Mouse (Mus musculus) B cell, adult 62 days (primary cell): ENCODE measurements around the gene Gng8. TPM values are rescaled to one million over a fixed set of nuclear protein-coding genes. Genes with fewer than 3 reads are reported as not detected.

Experiments
- total RNA-seq: library from RNA; stranded (reverse); gene quantifications from 4 replicates; pipeline ENCODE4 v1.2.4, GENCODE M21; 2023

Gene Gng8
- total RNA-seq: not detected in 4 replicates

GRCm38 (mm10) chr7:16891641-16892351 is at the start of gene Gng8:
Gng8 (plus strand) TSS chr7:16891786.

GRCm38 (mm10) chr7:16842645-16843063 is 48.9 kb upstream of the Gng8 start, which contains the start of gene Prkd2:
Prkd2 (plus strand) TSS chr7:16842902.

GRCm38 (mm10) chr7:16875310-16875325 is 16.5 kb upstream of the Gng8 start, which contains the start of gene Dact3:
Dact3 (plus strand) TSS chr7:16875317.

GRCm38 (mm10) chr7:16906281-16906680 is 14.7 kb downstream of the Gng8 start, which contains the start of gene Ptgir:
Ptgir (plus strand) TSS chr7:16906490.

GRCm38 (mm10) chr7:16924037-16924834 is 32.6 kb downstream of the Gng8 start, which contains the start of gene Calm3:
Calm3 (minus strand) TSS chr7:16924114.

GRCm38 (mm10) chr7:16944061-16944807 is 52.6 kb downstream of the Gng8 start, which contains the start of gene Pnmal2:
Pnmal2 (plus strand) TSS chr7:16944682.

Other genes starting within 250 kb of the Gng8 start
- gene Ceacam15, start 216.1 kb upstream of the Gng8 start, total RNA-seq: not detected in 4 replicates
- gene Ceacam9, start 169.9 kb upstream of the Gng8 start, total RNA-seq: not detected in 4 replicates
- gene Ap2s1, start 153.4 kb upstream of the Gng8 start, total RNA-seq: 60.3 to 84.1 TPM (median 68.1 TPM) in 4 replicates
- 159 to 185 TPM (median 165 TPM) in 4 replicates for gene Slc1a5, start 110.4 kb upstream of the Gng8 start, total RNA-seq
- 105 to 132 TPM (median 127 TPM) in 4 replicates for gene Strn4, start 75.9 kb upstream of the Gng8 start, total RNA-seq
- gene Fkrp, start 75.1 kb upstream of the Gng8 start, total RNA-seq: 23.4 to 27.1 TPM (median 24.3 TPM) in 4 replicates
- 235 to 252 TPM (median 245 TPM) in 4 replicates for gene Prkd2, start 48.9 kb upstream of the Gng8 start, total RNA-seq
- gene Dact3, start 16.5 kb upstream of the Gng8 start, total RNA-seq: 0.18 to 0.31 TPM in 2 of 4 replicates, not detected in the others
- gene Ptgir, start 14.7 kb downstream of the Gng8 start, total RNA-seq: 0.35 TPM in 1 of 4 replicates, not detected in the others
- gene Calm3, start 32.3 kb downstream of the Gng8 start, total RNA-seq: 109 to 120 TPM (median 113 TPM) in 4 replicates
- gene Pnmal2, start 52.9 kb downstream of the Gng8 start, total RNA-seq: not detected in 4 replicates
- gene Pnmal1, start 67.9 kb downstream of the Gng8 start, total RNA-seq: not detected in 4 replicates
- gene Gm42372, start 91.3 kb downstream of the Gng8 start, total RNA-seq: 0.22 to 0.69 TPM (median 0.47 TPM) in 4 replicates
- gene Ccdc8, start 100.9 kb downstream of the Gng8 start, total RNA-seq: 0.12 TPM in 1 of 4 replicates, not detected in the others
- gene Ppp5c, start 136.1 kb downstream of the Gng8 start, total RNA-seq: 151 to 175 TPM (median 166 TPM) in 4 replicates
- 1.2 to 4.7 TPM (median 2.5 TPM) in 4 replicates for gene Hif3a, start 170.6 kb downstream of the Gng8 start, total RNA-seq
- gene Psg16, start 182.3 kb downstream of the Gng8 start, total RNA-seq: 0.24 to 0.31 TPM in 2 of 4 replicates, not detected in the others